Mouse (Mus musculus): Measurements from ENCODE around the gene Gm26938.

Gm26938 gene

DNA sequence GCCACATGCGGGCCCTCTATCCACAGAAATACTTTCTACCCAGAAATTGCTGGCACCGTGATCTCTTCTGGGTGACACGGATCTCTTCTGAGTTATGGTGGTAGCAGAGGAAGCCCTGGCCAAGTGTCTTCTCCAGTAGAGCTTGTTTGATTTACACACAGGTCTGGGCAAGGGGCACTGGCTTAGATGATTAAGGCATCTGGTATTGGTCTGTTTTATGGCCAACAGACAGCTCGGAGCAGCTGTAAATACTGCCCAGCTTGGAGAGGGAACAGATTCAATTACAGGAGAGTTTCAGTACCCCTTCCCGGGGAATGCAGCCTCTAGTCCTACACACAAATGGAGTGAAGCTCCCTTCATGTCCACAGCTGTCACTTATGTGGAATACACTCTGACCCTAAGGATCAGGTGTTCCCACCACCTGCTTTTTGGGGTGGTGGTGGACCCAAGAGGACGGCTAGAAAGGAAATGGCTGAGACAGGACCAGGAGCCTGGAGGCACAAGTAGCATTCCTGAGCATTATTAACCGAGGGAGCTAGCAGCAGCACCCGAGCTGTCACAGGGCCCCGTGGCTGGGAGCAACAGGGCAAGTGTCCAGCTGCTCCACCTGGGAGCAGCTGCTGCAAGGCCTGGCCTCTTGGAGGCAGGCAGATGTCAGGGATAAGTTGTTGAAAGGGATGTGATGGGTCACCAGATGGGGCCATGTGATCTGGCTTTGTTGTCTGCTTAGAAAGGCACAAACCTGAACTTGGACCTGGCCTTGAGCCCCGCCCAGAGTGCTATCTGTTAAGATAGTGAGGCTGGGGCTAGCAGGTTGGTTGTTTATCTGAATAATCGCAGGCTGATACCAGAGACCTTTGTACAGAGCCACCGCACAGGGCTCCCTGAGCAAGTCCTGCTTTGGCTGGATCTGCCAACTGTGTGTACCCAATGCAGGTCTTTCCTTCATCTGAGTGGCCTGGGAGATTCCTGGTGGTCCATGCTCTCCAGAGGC, 4.4 kb downstream of the Gm26938 start:
- Histone ChIP-seq H3K36me3 (ENCODE audit: control insufficient read depth, insufficient read depth, low read length, poor library complexity, severe bottlenecking) (peaks cover 2% of the 10 kb centered on the region), H3K27me3 (ENCODE audit: control insufficient read depth, insufficient read depth, low read length, poor library complexity, severe bottlenecking) (no peaks in the 10 kb centered on the region)
- no peak for DNase-seq (ENCODE audit: low read depth, low spot score)

DNA sequence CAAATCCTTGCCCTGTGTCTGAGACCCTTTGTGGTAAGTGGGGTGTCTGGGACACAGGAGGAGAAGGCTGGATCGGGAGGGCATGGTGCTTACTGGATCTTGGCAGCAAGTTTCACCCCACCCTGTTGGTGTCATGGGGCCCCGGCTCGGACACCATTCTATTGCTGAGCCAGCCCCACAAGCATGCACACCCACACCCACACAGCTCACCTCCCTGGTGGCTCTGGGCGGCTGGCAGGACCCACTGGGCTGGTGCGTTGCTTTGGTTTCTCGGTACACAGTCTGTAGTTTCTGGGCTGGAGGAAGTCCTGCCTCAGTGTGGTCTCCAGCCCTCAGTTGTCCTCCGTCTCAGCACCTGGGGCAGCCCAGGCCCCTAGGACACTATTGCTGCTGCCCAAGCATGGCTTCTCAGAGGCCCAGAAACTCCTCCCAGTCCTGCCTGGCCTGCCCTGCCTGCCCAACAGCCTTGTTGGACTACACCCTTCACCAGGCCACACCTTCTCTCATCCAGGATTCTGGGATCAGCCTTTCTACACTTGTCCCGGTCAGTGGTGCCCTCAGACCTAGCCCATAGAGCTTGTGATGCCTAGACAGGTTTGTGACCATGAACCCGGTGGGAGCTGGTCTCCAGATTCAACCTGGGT, 6.5 kb downstream of the Gm26938 start, which contains the start of gene Tmem184a:
Gene Tmem184a, minus strand, starts transcription at position 380 of the 644 bp plus-strand sequence.
- H3K27me3 ChIP-seq (ENCODE audit: control insufficient read depth, insufficient read depth, low read length, poor library complexity, severe bottlenecking) = no peaks in the 10 kb centered on the region
- no peak for DNase-seq (ENCODE audit: low read depth, low spot score)
- H3K36me3 ChIP-seq (ENCODE audit: control insufficient read depth, insufficient read depth, low read length, poor library complexity, severe bottlenecking) = peaks cover 2% of the 10 kb centered on the region

DNA sequence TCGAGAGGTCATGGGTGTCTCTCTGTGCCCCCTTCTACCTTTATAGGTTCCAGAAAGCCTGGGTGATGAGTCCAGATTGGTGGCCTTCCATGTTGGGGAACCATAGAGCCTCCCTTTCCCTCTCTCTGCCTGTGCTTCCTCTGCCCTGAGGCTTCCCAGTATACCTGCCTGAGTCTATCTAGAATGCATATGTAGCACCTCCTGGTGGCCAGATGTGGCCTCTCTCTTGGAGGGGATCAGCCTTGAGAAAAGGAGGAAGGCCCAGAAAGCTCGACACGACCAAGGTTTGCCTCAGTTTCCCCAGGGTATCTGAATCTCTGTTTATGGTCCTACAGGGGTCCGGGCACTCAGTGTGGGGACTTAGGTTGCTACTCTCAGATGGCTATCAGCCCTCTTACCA, 7.4 kb downstream of the Gm26938 start:
- H3K27me3 ChIP-seq (ENCODE audit: control insufficient read depth, insufficient read depth, low read length, poor library complexity, severe bottlenecking) = no peaks in the 10 kb centered on the region
- peaks cover 2% of the 10 kb centered on the region for H3K36me3 ChIP-seq (ENCODE audit: control insufficient read depth, insufficient read depth, low read length, poor library complexity, severe bottlenecking)
- peak; percentile 54 for DNase-seq (ENCODE audit: low read depth, low spot score)

DNA sequence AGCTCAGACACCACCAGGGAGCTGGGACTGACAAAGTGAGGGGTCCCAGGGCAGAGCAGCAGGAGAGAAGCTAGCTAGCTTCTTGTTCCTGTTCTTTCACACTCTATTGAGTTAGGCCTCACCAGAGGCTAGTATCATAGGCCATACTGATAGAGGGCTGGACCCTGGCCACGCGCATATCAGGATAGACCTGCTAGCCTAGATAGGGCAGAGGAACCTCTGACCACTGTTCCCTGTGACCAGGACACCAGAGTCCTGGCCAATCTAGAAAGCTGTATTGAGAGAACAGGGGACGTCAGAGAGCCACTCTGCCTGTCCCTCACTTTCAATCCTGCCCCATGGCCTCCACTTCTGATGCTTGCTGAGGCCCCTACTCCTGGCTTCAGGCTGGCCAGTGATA, 8.2 kb downstream of the Gm26938 start:
- no peak for DNase-seq (ENCODE audit: low read depth, low spot score)
- no peaks in the 10 kb centered on the region for H3K27me3 ChIP-seq (ENCODE audit: control insufficient read depth, insufficient read depth, low read length, poor library complexity, severe bottlenecking)
- peaks cover 2% of the 10 kb centered on the region for H3K36me3 ChIP-seq (ENCODE audit: control insufficient read depth, insufficient read depth, low read length, poor library complexity, severe bottlenecking)

DNA sequence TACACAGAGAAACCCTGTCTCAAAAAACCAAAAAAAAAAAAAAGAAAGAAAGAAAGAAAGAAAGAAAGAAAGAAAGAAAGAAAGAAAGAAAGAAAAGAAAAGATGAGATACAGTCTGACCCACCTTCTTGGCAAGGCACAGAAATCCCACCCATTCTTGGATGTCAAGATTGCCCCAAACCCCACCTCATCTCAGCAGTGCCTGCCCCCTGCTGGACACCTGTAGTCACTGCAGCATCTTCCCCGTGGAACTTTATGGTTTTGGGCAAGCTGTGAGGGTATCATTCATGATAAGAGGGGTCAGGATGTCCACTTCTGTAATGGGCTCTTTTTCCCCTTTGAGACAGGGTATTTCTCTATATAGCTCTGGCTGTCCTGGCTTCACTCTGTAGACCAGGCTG, 8.9 kb downstream of the Gm26938 start:
- peak; percentile 63 for DNase-seq (ENCODE audit: low read depth, low spot score)
- Histone ChIP-seq H3K36me3 (ENCODE audit: control insufficient read depth, insufficient read depth, low read length, poor library complexity, severe bottlenecking) (peaks cover 2% of the 10 kb centered on the region; the same call in 1 of the 2 replicates), H3K27me3 (ENCODE audit: control insufficient read depth, insufficient read depth, low read length, poor library complexity, severe bottlenecking) (no peaks in the 10 kb centered on the region)

DNA sequence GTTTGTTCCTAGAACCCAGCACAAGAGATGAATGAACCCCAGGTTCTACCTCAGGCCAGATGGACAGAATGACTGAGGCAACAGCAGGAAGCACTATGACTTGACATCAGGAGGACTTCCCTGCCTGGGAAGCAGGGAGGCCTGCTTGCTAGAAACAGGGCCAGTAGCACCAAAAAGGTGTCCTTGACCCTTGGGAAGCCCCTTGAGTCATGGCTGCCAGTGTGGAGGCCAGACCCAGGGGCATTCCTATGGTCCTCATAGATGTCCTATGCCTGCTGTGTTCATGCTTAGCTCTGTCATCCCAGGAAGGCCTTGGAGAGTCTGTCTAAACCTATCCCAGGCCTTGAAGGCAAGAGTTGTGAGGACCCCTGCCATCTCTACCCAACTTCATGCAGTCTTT, 9.8 kb downstream of the Gm26938 start:
- Histone ChIP-seq H3K36me3 (ENCODE audit: control insufficient read depth, insufficient read depth, low read length, poor library complexity, severe bottlenecking) (no peaks in the 10 kb centered on the region; the same call in 1 of the 2 replicates), H3K27me3 (ENCODE audit: control insufficient read depth, insufficient read depth, low read length, poor library complexity, severe bottlenecking) (no peaks in the 10 kb centered on the region)
- no peak for DNase-seq (ENCODE audit: low read depth, low spot score)

DNA sequence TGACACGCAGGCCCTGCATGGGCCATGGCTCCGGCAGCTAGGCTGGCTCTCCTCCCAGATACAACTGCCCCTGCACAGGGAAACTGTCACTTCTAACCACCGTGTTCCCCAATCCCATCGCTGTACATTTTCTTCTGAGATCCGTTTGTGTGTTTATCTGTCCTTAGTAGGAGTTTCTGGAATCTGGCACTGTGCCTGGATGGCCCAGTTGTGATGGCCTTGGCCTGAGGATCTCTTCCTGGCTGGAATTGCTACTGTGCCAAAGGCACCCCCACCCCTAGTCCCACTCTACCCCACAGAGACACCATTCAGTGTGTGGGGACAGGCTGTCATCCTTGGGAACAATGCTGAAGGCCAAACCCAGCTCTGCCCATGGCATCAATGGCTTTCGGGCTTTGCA, 10.2 kb downstream of the Gm26938 start:
- no peak for DNase-seq (ENCODE audit: low read depth, low spot score)
- Histone ChIP-seq H3K27me3 (ENCODE audit: control insufficient read depth, insufficient read depth, low read length, poor library complexity, severe bottlenecking) (no peaks in the 10 kb centered on the region), H3K36me3 (ENCODE audit: control insufficient read depth, insufficient read depth, low read length, poor library complexity, severe bottlenecking) (no peaks in the 10 kb centered on the region; the same call in 1 of the 2 replicates)

DNA sequence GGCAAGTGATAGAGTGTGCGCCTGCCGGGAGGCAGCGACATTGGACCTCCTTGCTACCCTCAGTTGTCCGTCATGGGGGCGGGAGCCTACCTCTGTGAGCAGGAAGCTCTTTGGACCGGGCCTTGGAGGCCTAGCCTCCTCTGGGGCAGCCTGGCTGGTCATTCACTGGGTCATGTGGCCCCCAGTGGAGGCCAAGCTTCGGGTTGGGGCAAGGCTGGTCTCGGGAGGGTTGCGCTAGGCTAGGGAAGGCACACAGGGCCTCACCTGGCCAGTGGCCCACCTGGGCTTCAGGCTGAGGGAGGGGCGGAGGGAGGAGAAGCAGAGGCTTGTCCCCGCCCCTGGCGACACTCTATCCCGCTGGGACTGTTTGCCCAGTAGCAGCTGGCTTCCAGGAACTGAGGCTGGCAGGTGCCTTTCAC, 12.2 kb downstream of the Gm26938 start:
- H3K27me3 ChIP-seq (ENCODE audit: control insufficient read depth, insufficient read depth, low read length, poor library complexity, severe bottlenecking) = no peaks in the 10 kb centered on the region
- H3K36me3 ChIP-seq (ENCODE audit: control insufficient read depth, insufficient read depth, low read length, poor library complexity, severe bottlenecking) = no peaks in the 10 kb centered on the region
- DNase-seq (ENCODE audit: low read depth, low spot score) = no peak

DNA sequence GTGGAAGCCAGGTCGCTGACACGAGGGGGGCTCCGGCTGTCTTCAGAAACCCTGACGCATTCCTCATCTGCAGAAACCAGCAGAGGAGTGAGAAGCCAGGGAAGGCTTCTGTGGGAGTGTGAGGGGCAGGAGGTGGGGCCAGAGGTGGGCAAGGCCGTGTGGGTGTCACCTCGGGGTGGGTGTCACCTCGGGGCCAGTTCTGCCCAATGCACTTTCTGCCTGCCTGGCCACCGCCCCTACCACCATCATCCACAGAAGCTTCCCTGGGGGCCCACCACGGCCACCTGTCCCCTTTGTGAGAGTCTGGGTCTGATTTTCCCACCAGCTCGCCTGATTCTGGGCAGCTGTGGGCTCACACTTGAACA, 13.1 kb downstream of the Gm26938 start:
- no peak for DNase-seq (ENCODE audit: low read depth, low spot score)
- Histone ChIP-seq H3K27me3 (ENCODE audit: control insufficient read depth, insufficient read depth, low read length, poor library complexity, severe bottlenecking) (no peaks in the 10 kb centered on the region), H3K36me3 (ENCODE audit: control insufficient read depth, insufficient read depth, low read length, poor library complexity, severe bottlenecking) (no peaks in the 10 kb centered on the region)

DNA sequence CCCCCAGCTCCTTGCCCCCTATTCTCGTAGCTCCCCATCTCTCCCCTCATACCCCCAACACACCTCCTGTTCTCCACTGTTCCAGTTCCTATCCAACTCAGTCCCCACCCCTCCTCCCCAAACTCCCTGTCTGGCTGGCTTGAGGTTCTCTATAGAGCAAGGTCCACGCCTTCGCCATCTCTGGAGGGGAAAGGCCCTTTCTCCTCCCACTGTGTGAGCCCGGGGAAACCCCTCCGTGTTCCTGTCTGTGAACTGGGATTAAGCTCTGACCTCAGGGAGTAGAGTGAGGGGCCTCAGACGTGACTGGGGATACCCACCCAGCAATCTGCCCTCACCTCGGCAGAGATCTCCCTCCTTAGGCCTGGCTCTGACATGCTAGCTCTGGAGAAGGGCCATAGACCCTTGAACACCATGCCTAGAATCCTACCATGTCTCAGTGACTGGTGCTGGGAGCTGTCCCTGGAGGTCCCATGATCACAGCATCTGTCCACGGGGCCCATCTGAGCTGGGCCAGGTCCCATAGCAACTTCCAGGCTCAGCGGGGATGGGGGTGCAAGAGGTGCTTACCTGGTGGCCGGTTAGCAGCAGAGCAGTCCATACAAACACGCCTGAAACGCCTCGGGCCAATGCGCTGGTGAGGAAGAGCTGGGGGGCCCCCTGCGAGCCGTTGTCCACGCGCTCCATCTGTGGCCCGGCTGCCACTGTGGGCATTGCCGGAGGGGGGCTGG, 13.6 kb downstream of the Gm26938 start:
- Histone ChIP-seq H3K36me3 (ENCODE audit: control insufficient read depth, insufficient read depth, low read length, poor library complexity, severe bottlenecking) (no peaks in the 10 kb centered on the region), H3K27me3 (ENCODE audit: control insufficient read depth, insufficient read depth, low read length, poor library complexity, severe bottlenecking) (no peaks in the 10 kb centered on the region)
- DNase-seq (ENCODE audit: low read depth, low spot score) = no peak

DNA sequence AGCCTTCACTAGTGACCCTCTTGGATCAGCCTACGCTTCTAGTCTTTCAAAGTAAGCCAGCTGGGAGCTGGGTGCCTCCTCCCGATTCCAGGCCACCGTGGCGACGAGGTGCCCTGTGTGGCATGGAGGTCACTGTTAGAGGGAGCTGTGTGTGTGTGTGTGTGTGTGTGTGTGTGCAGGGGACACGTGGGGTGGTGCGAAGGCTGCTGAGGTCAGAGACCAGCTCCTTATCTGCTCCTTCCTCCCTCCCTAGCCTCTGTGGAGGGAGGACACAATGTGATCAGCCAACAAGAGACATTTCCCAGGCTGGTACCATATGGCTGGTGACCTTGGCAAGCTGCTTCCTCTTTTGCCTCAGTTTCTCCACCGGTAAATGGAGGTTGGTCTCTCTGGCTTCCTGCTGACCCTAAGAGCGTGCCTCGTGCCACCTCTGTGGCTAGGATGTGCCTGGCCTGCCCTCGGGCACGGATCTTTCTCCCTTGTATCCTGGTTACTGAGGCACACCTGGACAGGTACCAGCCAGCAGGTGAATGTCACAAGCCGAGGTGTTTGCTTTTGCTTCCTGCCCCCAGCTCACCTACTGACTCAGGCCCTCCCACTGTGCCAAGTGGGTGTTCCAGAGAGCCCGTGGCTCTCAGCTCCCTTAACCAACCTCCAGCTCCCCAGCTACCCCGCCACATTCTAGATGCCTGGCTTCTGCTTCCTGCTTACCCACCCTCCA, 14.4 kb downstream of the Gm26938 start:
- no peaks in the 10 kb centered on the region for H3K36me3 ChIP-seq (ENCODE audit: control insufficient read depth, insufficient read depth, low read length, poor library complexity, severe bottlenecking)
- no peak for DNase-seq (ENCODE audit: low read depth, low spot score)

DNA sequence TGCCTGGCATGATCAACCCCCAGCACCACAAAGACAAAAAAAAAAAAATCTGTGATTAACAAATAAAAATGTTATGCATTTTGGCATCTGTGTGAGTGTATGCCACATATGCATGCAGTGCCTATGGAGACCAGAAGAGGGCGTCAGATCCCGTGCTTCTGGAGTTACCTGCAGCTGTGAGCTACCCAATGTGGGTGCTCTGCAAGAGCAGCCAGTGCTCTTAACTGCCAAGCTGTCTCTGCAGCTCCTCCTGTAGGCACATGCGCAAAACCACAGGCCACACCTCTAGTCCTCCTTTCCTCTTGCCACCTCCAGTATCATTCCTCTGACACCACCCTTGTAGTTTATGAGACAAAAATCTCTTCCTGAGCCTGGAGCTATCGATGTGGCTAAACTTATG, 16.8 kb downstream of the Gm26938 start:
- no peaks in the 10 kb centered on the region for H3K27me3 ChIP-seq (ENCODE audit: control insufficient read depth, insufficient read depth, low read length, poor library complexity, severe bottlenecking)
- H3K36me3 ChIP-seq (ENCODE audit: control insufficient read depth, insufficient read depth, low read length, poor library complexity, severe bottlenecking) = no peaks in the 10 kb centered on the region
- DNase-seq (ENCODE audit: low read depth, low spot score) = no peak

More for the DNA sequence above, 14.4 kb downstream of the Gm26938 start:
- H3K27me3 ChIP-seq (ENCODE audit: control insufficient read depth, insufficient read depth, low read length, poor library complexity, severe bottlenecking) = no peaks in the 10 kb centered on the region

DNA sequence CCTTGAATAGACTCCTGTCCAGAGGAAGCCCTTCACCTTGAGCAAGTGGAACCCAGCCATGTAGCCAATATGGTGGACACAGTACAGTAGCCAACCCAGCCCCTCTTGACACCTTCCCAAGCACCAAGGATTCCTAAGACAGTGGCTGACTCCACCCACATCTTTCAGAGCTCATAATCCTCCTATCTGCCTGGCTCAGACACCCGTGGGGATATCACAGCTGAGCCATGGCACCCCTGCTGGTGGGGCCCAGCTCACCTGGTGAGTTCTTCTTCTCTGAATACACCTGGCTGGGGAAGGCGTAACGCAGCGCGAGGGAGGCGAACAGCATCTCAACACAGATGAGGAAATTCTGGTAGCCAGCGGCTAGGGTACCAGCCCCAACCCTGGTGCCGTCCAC, 20.3 kb downstream of the Gm26938 start:
- Histone ChIP-seq H3K36me3 (ENCODE audit: control insufficient read depth, insufficient read depth, low read length, poor library complexity, severe bottlenecking) (peaks cover 2% of the 10 kb centered on the region), H3K27me3 (ENCODE audit: control insufficient read depth, insufficient read depth, low read length, poor library complexity, severe bottlenecking) (no peaks in the 10 kb centered on the region)
- no peak for DNase-seq (ENCODE audit: low read depth, low spot score)

DNA sequence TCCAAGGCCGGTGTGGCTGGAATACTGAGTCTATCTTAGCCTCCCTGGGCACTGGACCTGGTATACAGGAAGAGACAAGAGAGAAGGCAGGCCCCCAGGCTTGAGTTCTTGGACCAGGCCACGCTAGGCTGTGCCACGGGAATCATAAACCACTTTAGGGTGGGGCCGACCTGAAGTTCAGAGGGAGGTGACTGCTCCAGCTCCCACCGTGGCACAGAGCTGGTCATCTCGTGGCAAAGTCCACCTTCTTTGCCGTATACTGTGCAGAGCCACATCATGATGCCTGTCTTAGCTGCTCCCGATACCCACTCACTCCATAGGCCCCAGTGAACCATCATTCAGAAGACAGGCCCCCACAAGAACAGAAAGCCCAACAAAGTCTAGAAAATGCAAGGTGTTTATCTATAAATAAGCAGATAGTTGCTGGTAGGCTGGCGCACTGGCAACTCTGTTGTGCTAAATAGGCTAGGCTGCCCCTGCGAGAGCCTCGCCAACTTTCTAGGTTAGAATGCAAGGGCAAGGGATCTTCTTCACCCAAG, 21.6 kb downstream of the Gm26938 start:
- DNase-seq (ENCODE audit: low read depth, low spot score) = no peak
- Histone ChIP-seq H3K36me3 (ENCODE audit: control insufficient read depth, insufficient read depth, low read length, poor library complexity, severe bottlenecking) (peaks cover 8% of the 10 kb centered on the region), H3K27me3 (ENCODE audit: control insufficient read depth, insufficient read depth, low read length, poor library complexity, severe bottlenecking) (no peaks in the 10 kb centered on the region)

Data from splenic B cell, adult 2 months (primary cell).